Mouse (Mus musculus) heart, postnatal 14 days (tissue): Measurements from ENCODE around the gene Myadml2. TPM values are rescaled to one million over a fixed set of nuclear protein-coding genes. Genes with fewer than 3 reads are reported as not detected.

Experiments
- DNase-seq, 2 experiments: peaks; one replicate each; pipeline ENCODE4 v3.0.0; 2021 to 2022
- intact Hi-C: fragments of 180-260 bp; cut with DNase I; formaldehyde crosslinking; loops from one replicate; pipeline ENCODE4 v1.15.1; 2025
- total RNA-seq, 2 experiments: library from RNA; stranded (reverse); gene quantifications; 2 replicates each; pipeline ENCODE4 v1.2.3; 2021

Myadml2 gene
- total RNA-seq, 2 experiments from 2014 or later = 51.4 to 58.5 TPM

DNA sequence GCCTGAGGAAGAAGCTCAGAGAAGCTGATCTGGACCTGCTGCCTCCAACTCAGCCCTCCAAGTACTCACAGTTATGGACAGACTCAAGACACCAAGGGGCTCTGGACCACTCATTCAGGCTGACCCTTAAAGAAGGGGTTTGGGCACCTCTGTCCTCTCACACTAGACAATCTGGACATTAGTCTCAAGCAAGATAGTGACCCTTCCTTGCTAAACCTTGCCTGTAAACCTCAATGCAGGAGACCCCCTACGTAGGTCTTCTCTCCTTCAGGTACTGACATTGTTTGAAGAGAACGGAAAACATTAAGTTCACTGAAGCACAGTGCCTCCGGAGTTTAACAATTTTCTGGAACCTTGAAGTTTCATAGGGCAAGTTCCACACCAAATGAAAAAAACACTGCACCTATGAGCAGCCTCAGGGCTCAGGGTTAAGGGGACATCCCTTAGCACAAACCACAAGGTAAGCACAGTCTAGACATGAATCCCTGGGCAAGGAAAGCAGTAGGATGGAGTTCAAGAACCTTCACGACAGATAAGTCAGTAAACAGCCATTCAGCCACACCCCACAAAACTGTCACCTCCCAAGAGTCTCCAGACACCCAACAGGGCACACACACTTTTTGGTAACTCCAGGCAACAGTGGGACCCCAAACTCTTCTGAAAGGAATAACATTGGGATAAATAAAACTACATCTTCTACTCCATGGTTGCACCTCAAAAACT, 16.1 kb downstream of the Myadml2 start:
- intact Hi-C loops = no loop called here
- no peak for DNase-seq

DNA sequence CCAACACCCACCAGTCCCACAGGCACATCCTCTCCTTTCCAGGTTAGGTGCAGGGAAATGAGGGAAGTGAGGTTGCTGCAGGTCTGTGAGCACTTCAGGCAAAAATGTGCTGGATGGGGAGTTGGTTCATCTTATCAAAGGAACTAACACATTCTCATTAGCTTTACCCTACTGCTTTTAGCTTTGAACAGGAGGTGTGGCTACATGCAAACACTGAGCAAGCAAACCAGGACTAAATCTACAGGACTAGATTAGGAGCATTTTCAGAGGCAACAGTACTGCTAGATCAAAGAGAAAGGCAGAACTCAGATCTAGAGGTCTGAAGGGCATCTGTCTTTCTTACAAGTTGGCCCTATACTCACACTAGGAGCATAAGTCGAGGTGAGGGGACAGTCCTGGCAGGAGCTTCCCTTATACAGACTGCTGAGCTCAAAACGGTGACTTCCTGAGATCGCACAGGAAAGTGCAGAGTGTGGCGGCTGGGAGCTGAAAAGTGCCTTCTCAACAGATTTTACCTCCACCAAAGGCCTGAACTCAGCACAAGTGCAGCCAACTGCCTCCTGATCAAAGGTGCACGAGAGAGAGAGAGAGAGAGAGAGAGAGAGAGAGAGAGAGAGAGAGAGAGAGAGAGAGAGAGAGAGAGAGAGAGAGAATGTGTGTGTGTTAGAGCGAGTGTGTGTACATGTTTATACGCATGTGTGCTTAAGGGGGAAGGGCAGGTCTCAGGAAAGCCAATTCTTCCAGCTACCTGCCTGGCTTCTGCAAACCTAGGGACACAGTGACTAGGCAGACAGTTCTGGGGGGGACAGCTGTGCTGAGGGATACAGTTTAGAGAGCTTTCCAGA, 16.9 kb downstream of the Myadml2 start:
- intact Hi-C loops = no loop called here
- no peak for DNase-seq

- intact Hi-C loops = no loop called here
- DNase-seq = peak in 1 of 2 experiments; percentile 57
Observed at GRCm38 (mm10) chr11:120630401-120630871, 17.5 kb downstream of the Myadml2 start.

GRCm38 (mm10) chr11:120629911-120630310, 18.0 kb downstream of the Myadml2 start:
- intact Hi-C loops = no loop called here

GRCm38 (mm10) chr11:120629341-120629730, 18.6 kb downstream of the Myadml2 start:
- no peak for DNase-seq
- intact Hi-C loops = no loop called here

More at GRCm38 (mm10) chr11:120629911-120630310, 18.0 kb downstream of the Myadml2 start:
- peak; percentile 70 to 71 for DNase-seq

- intact Hi-C loops = no loop called here
Observed at GRCm38 (mm10) chr11:120628601-120629340, 19.2 kb downstream of the Myadml2 start.

DNA sequence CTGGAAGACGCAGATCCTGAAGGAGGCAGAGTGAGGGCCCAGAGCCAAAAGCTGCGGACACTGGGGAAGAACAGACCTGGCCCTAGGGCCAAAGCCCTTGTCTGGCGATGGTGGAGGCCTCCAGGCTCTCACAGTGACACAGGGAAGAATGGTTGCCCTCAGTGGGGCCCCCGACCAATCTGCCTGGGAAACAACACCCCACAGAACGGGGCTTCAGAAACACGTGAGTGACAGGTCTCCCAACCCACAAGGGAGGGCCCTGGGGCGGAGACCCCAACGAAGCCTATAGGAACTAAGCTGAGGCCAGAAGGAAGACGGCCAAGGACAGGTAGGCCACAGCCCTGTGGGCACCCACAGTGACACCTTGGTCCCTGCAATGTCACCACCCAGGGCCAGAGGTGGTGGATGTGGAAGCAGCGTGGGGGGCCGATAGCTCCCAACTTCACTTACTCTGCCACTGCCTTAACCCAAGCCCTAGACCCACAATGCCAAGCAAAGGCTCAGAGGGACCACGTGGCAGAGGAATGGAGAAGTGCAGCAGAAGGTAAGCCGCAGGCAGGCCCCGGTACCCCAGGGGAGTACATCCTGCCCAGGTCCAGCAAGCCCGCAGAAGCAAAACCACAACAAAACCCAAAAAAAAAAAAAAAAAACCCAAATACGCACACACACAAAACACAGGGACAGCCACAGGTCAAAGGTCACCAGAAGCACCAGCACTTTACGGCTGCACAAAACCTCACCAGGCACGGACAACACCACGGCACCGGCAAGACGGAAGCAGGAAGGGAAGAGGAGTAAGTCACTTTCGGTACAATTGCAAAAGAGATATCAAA, 20.3 kb downstream of the Myadml2 start:
- no peak for DNase-seq
- intact Hi-C loops = no loop called here

More at GRCm38 (mm10) chr11:120628601-120629340, 19.2 kb downstream of the Myadml2 start:
- no peak for DNase-seq

DNA sequence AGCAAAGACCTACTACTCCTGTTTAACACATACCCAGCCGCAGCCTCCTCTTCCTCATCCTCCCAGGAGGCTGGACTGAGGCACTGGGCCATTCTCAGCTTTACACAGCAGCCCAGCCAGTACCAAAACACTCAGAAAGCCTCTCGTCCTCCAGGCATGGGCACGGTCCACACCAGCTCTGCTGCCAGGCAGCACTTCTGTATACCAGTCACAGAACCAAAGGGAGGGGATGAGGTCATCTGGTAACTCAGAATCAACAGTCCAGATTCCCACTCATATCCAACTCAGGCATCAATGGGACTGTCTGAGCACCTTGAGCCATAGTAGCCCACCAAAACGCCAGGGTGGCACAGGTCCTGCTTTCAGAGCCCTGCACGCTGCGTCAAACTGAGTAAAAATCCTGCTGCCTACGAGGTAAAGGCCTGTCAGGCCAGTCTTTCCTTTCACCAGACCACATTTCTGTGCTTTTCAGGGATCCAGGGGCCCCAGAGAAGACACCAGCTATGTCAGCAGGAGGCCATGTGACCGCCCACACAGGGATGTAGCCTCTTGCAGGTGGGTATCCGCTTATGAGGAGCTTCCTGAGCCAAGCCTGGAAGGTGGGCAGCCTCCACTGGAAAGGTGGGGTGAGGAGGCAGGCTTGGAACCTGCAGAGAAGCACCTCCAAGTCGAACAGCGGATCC, 21.0 kb downstream of the Myadml2 start:
- no peak for DNase-seq
- intact Hi-C loops = no loop called here

- intact Hi-C loops = loop anchor here (2.0 kb wide), 1 partner anchor 50 kb away; no protein-coding TSS in a partner anchor
- no peak for DNase-seq
Observed at GRCm38 (mm10) chr11:120625152-120625775, 22.7 kb downstream of the Myadml2 start, which contains the start of gene Sirt7. Sirt7 (minus strand) TSS chr11:120625240.

DNA sequence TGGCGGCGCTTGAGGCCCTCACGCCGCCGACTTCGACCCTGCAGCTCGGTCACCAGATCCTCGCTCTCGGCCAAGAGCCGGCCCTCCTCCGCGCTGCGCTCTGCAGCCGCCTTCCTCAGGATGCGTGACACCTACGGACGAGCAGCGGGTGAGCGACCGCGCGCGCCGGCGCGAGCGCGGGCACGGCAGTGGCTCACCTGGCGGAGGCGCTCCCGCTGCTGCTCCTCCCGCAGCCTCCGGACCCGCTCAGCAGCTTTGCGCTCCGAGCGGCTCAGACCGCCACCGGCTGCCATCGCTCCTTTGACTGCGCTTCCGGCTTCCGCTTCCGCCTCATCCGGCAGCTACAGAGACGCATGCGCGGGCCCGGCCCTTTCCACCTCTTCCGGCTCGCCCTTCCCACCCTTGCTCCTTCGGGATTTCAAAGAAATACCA, 23.3 kb downstream of the Myadml2 start:
- peak; percentile 89 to 90 for DNase-seq
- intact Hi-C loops = loop anchor here (2.0 to 5.0 kb wide), 2 partner anchors 50 to 173 kb away; partner anchors contain the start of gene Dus1l

- DNase-seq = peak; percentile 69 to 80
- intact Hi-C loops = loop anchor here (2.0 to 5.0 kb wide), 2 partner anchors 51 to 173 kb away; partner anchors contain the start of gene Dus1l
Observed at GRCm38 (mm10) chr11:120623961-120624679, 23.8 kb downstream of the Myadml2 start.

DNA sequence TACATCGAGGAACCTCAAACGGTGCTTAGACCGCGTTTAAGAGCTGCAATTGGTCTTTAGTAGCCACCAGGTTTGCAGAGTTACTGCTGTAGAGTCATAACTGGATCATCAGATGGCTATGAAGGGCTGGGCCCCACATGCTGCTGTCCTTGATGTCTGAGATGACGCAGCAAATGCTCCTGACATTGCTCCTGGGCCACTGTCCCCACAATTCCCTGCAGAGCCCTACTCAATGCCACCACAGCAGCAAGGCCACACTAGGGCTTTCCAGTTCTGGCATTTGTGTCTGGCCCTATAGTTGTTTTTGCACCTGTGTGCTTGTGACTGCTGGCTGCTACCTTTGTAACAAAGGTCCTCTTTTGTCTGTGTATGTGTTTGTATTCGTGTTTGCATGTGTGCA, 25.2 kb downstream of the Myadml2 start:
- intact Hi-C loops = loop anchor here (5.0 kb wide), 1 partner anchor 174 kb away; the partner anchor contains the start of gene Dus1l

GRCm38 (mm10) chr11:120620195-120620594, 27.8 kb downstream of the Myadml2 start:
- intact Hi-C loops = loop anchor here (5.0 kb wide), 1 partner anchor 177 kb away; the partner anchor contains the start of gene Dus1l
- no peak for DNase-seq

More for the DNA sequence above, 25.2 kb downstream of the Myadml2 start:
- no peak for DNase-seq

DNA sequence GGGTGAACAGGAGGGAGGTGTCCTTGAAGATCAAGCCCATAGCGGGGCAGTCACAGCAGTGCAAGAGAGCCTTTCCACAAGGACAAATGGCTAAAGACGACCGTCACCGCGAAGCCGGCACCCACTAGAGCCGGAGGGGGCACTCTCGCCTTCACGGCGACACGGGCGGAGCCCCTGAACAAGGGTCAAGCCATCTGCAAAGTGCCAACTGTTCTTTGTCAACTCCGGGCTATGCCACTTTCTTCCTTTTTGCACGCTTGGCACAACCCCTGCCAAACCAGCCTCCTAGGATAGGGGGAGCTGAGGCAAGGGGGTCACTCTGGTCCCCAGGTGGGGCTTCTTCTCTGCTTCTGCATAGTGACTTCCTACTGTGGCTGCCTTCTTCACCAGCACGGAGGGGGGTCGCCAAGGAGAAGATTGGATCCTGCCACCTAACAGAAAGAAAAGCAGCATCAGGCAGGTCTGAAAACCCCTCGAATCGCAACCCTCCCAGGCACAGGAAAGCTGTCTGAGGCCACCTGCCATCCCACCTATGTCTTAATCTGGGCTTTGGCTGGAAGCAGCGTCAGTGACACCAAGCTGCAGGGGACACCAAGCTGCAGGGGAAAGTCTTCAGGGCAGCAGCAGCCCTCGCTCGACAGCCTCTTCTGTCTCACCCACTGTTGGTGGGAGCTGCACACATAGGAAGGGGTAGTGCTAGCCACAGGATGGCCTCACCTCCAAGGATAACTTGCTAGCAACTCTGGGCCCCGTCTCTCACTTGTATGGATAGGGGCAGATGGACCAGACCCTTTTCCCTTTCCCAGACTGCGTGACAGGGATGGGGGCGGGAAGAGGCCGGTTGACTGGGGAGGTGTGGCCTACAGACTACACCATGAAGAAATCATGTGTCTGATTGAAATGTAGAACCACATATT, 29.1 kb downstream of the Myadml2 start:
- no peak for DNase-seq
- intact Hi-C loops = loop anchor here (2.0 kb wide), 1 partner anchor 94 kb away; the partner anchor contains the start of genes Cenpx and Lrrc45

DNA sequence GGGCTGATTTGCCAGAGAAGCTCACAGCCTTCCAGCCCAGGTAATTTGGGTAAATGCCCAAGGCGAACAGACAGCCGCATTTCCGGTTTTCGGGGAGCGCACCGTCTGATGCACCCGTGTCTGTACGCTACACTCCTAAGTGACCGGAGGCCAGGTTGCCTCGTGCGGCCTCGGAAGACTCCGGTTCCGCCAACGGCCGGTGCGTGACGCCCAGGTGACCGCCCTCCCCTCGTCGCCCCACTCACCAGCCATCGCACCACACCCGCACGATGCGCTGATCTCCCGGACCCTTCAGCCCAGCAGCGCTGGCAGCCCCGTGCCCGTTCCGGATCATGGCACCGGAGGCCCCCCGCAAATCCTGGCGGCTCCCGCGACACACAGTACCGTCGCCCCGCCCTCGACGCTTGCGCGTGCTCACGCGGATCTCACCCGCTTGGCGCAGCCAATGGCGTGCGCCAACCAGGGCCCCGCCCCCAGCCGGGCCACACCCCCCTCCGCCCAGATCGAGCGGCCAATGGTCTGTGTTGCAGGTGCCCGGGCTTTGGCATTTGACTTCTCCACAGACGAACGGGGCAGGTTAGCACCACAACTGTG, 30.3 kb downstream of the Myadml2 start, which contains the start of gene Pcyt2:
Gene Pcyt2, minus strand, starts transcription at position 418 of the 594 bp plus-strand sequence.
- DNase-seq = peak; percentile 89 to 94
- intact Hi-C loops = loop anchor here (2.0 kb wide), 1 partner anchor 95 kb away; the partner anchor contains the start of genes Cenpx and Lrrc45
